In genomic region chr15:8563423-8564194, GRCm38 (mm10) we compare ENCODE assay signal across 23 mouse cellular contexts. TPM values are rescaled to one million over a fixed set of nuclear protein-coding genes. Genes with fewer than 3 reads are reported as not detected.
"Had no signal": no experiment of that assay in that cellular context is flagged by ENCODE, and none has a peak within 500 bp of the region (broad histone marks: within the 10 kb centered on the region; RNA-seq: fewer than 3 reads in every experiment).

No protein-coding gene starts in this region.

- DNase-seq: kidney, adult 8-10 months; kidney, postnatal 25 days; layer of hippocampus, adult 9-11 months; layer of hippocampus, postnatal 36 days; lung, embryonic 14.5 days; lung, postnatal 10 days; right cerebral cortex, postnatal 14 days; thymus, postnatal 36 days had no signal

- H3K27ac ChIP-seq: limb, embryonic 12.5 days; liver, embryonic 12.5 days; macrophage; midbrain, embryonic 12.5 days; stomach, embryonic 15.5 days had no signal

- H3K36me3 ChIP-seq: limb, embryonic 12.5 days; liver, embryonic 12.5 days; midbrain, embryonic 12.5 days; stomach, embryonic 15.5 days had no signal

- H3K4me3 ChIP-seq: limb, embryonic 12.5 days; liver, embryonic 12.5 days; megakaryocyte, embryonic 14.5 days; midbrain, embryonic 12.5 days; stomach, embryonic 15.5 days had no signal

- H3K27me3 ChIP-seq: stomach, embryonic 15.5 days had no signal

- H3K9ac ChIP-seq: limb, embryonic 12.5 days; liver, embryonic 12.5 days; lung, embryonic 14.5 days; midbrain, embryonic 12.5 days; stomach, embryonic 15.5 days had no signal

RNA-seq across cellular contexts. Expression of gene Gm2310, which starts 43.9 kb away (rescaled TPM):
- total RNA-seq: layer of hippocampus, adult 18-20 months; layer of hippocampus, postnatal 36 days; left cerebral cortex, adult 8-10 months; left cerebral cortex, postnatal 25 days had no signal
- polyA plus RNA-seq: kidney, embryonic 16.5 days; limb, embryonic 12.5 days; liver, embryonic 12.5 days; liver, embryonic 16.5 days; lung, embryonic 14.5 days; macrophage; midbrain, embryonic 12.5 days; midbrain, embryonic 16.5 days; neural tube, embryonic 14.5 days; spleen, adult 2 months; stomach, embryonic 15.5 days; testis, adult 2 months had no signal
